Mouse (Mus musculus): Measurements from ENCODE around the gene Antxr1. TPM values are rescaled to one million over a fixed set of nuclear protein-coding genes. Genes with fewer than 3 reads are reported as not detected.
A peak's percentile ranks its signal among the peaks of the same experiment; 100 is the strongest.
"Not testable (repeated sequence)": the region's sequence is repeated elsewhere in the genome, so short reads cannot be mapped to it uniquely, and the experiment has no call there.

The Antxr1 gene
- polyA plus RNA-seq, 1 experiment from 2014 or later, result 3.8 TPM

GRCm38 (mm10) chr6:87103314-87103713 is 232.3 kb downstream of the Antxr1 start:
- no peak for ATAC-seq (replicated peaks; ENCODE audit: extremely low read depth, insufficient read depth, low FRiP score)
- Histone ChIP-seq H3K27me3 (ENCODE audit: control insufficient read depth, insufficient read depth, low read length) (no peaks in the 10 kb centered on the region), H3K9ac (ENCODE audit: low read length) (no peak overlapping the region), H3K9me3 (replicated peaks; ENCODE audit: control insufficient read depth, low read length) (no peaks in the 10 kb centered on the region), H3K4me3 (ENCODE audit: low read length) (no peak overlapping the region), H3K36me3 (ENCODE audit: control insufficient read depth, insufficient read depth) (no peaks in the 10 kb centered on the region), H3K27ac (ENCODE audit: low read length) (no peak overlapping the region), H3K4me1 (ENCODE audit: control insufficient read depth, insufficient read depth, low read length) (peaks cover 20% of the 10 kb centered on the region), H3K4me2 (ENCODE audit: low read depth, low read length) (no peak overlapping the region)
- WGBS, result 93% methylated on average over 1 of the region's 1 CpGs

- Histone ChIP-seq H3K9me3 (replicated peaks; ENCODE audit: control insufficient read depth, low read length) (no peaks in the 10 kb centered on the region), H3K36me3 (ENCODE audit: control insufficient read depth, insufficient read depth) (no peaks in the 10 kb centered on the region), H3K4me1 (ENCODE audit: control insufficient read depth, insufficient read depth, low read length) (peaks cover 20% of the 10 kb centered on the region), H3K27me3 (ENCODE audit: control insufficient read depth, insufficient read depth, low read length) (no peaks in the 10 kb centered on the region), H3K4me3 (ENCODE audit: low read length) (no peak overlapping the region), H3K4me2 (ENCODE audit: low read depth, low read length) (no peak overlapping the region), H3K27ac (ENCODE audit: low read length) (peak overlapping the region; percentile 67), H3K9ac (ENCODE audit: low read length) (peak overlapping the region; percentile 34)
- 21% methylated on average over 7 of the region's 7 CpGs for WGBS
- peak; percentile 38; the same call in 1 of the 2 replicates for ATAC-seq (replicated peaks; ENCODE audit: extremely low read depth, insufficient read depth, low FRiP score)
These were observed 233.2 kb downstream of the Antxr1 start for GRCm38 (mm10) chr6:87102421-87102911.

GRCm38 (mm10) chr6:87101955-87102353 is 233.7 kb downstream of the Antxr1 start:
- no peak overlapping the region for H3K4me3 ChIP-seq (ENCODE audit: low read length)
- H3K36me3 ChIP-seq (ENCODE audit: control insufficient read depth, insufficient read depth), result no peaks in the 10 kb centered on the region
- H3K4me2 ChIP-seq (ENCODE audit: low read depth, low read length), result no peak overlapping the region
- no peaks in the 10 kb centered on the region for H3K9me3 ChIP-seq (replicated peaks; ENCODE audit: control insufficient read depth, low read length)
- no peaks in the 10 kb centered on the region for H3K27me3 ChIP-seq (ENCODE audit: control insufficient read depth, insufficient read depth, low read length)
- H3K4me1 ChIP-seq (ENCODE audit: control insufficient read depth, insufficient read depth, low read length), result peaks cover 20% of the 10 kb centered on the region
- WGBS, result 12% methylated on average over 4 of the region's 4 CpGs
- ATAC-seq (replicated peaks; ENCODE audit: extremely low read depth, insufficient read depth, low FRiP score), result peak; percentile 49
- H3K9ac ChIP-seq (ENCODE audit: low read length), result peak overlapping the region; percentile 34
- H3K27ac ChIP-seq (ENCODE audit: low read length), result peak overlapping the region; percentile 67

- Histone ChIP-seq H3K27me3 (ENCODE audit: control insufficient read depth, insufficient read depth, low read length) (no peaks in the 10 kb centered on the region), H3K9ac (ENCODE audit: low read length) (no peak overlapping the region), H3K4me2 (ENCODE audit: low read depth, low read length) (peak overlapping the region; percentile 56), H3K27ac (ENCODE audit: low read length) (no peak overlapping the region), H3K36me3 (ENCODE audit: control insufficient read depth, insufficient read depth) (no peaks in the 10 kb centered on the region), H3K4me3 (ENCODE audit: low read length) (peak overlapping the region; percentile 18), H3K9me3 (replicated peaks; ENCODE audit: control insufficient read depth, low read length) (no peaks in the 10 kb centered on the region), H3K4me1 (ENCODE audit: control insufficient read depth, insufficient read depth, low read length) (peaks cover 20% of the 10 kb centered on the region)
- WGBS, result 9% methylated on average over 12 of the region's 12 CpGs
- ATAC-seq (replicated peaks; ENCODE audit: extremely low read depth, insufficient read depth, low FRiP score), result 0 out of 2 replicates have a peak, but pooled peaks have one; percentile 35
These were observed 234.2 kb downstream of the Antxr1 start for GRCm38 (mm10) chr6:87101281-87101954.

GRCm38 (mm10) chr6:87100297-87101020 is 235.2 kb downstream of the Antxr1 start:
- Histone ChIP-seq H3K27ac (ENCODE audit: low read length) (peak overlapping the region; percentile 68; the same call in 1 of the 2 replicates), H3K4me1 (ENCODE audit: control insufficient read depth, insufficient read depth, low read length) (peaks cover 20% of the 10 kb centered on the region), H3K4me3 (ENCODE audit: low read length) (no peak overlapping the region), H3K4me2 (ENCODE audit: low read depth, low read length) (no peak overlapping the region), H3K9me3 (replicated peaks; ENCODE audit: control insufficient read depth, low read length) (no peaks in the 10 kb centered on the region), H3K36me3 (ENCODE audit: control insufficient read depth, insufficient read depth) (no peaks in the 10 kb centered on the region), H3K27me3 (ENCODE audit: control insufficient read depth, insufficient read depth, low read length) (no peaks in the 10 kb centered on the region), H3K9ac (ENCODE audit: low read length) (peak overlapping the region; percentile 36; the same call in 1 of the 2 replicates)
- WGBS, result 83% methylated on average over 9 of the region's 9 CpGs
- no peak for ATAC-seq (replicated peaks; ENCODE audit: extremely low read depth, insufficient read depth, low FRiP score)

- Histone ChIP-seq H3K27ac (ENCODE audit: low read length) (peak overlapping the region; percentile 68; the same call in 1 of the 2 replicates), H3K4me1 (ENCODE audit: control insufficient read depth, insufficient read depth, low read length) (peaks cover 20% of the 10 kb centered on the region), H3K9ac (ENCODE audit: low read length) (peak overlapping the region; percentile 36; the same call in 1 of the 2 replicates), H3K36me3 (ENCODE audit: control insufficient read depth, insufficient read depth) (no peaks in the 10 kb centered on the region), H3K9me3 (replicated peaks; ENCODE audit: control insufficient read depth, low read length) (no peaks in the 10 kb centered on the region), H3K27me3 (ENCODE audit: control insufficient read depth, insufficient read depth, low read length) (no peaks in the 10 kb centered on the region), H3K4me3 (ENCODE audit: low read length) (no peak overlapping the region), H3K4me2 (ENCODE audit: low read depth, low read length) (no peak overlapping the region)
- 38% methylated on average over 7 of the region's 7 CpGs for WGBS
- no peak for ATAC-seq (replicated peaks; ENCODE audit: extremely low read depth, insufficient read depth, low FRiP score)
These were observed 235.8 kb downstream of the Antxr1 start for GRCm38 (mm10) chr6:87099671-87100296.

- Histone ChIP-seq H3K4me2 (ENCODE audit: low read depth, low read length) (no peak overlapping the region), H3K36me3 (ENCODE audit: control insufficient read depth, insufficient read depth) (no peaks in the 10 kb centered on the region), H3K9me3 (replicated peaks; ENCODE audit: control insufficient read depth, low read length) (no peaks in the 10 kb centered on the region), H3K4me3 (ENCODE audit: low read length) (no peak overlapping the region), H3K27ac (ENCODE audit: low read length) (peak overlapping the region; percentile 44; the same call in 1 of the 2 replicates), H3K9ac (ENCODE audit: low read length) (no peak overlapping the region), H3K27me3 (ENCODE audit: control insufficient read depth, insufficient read depth, low read length) (no peaks in the 10 kb centered on the region), H3K4me1 (ENCODE audit: control insufficient read depth, insufficient read depth, low read length) (peaks cover 20% of the 10 kb centered on the region)
- ATAC-seq (replicated peaks; ENCODE audit: extremely low read depth, insufficient read depth, low FRiP score), result no peak
- WGBS, result 37% methylated on average over 3 of the region's 3 CpGs
These were observed 236.4 kb downstream of the Antxr1 start for GRCm38 (mm10) chr6:87099261-87099660.

- not testable (repeated sequence) for H3K27ac ChIP-seq (ENCODE audit: low read length); H3K9me3 ChIP-seq (replicated peaks; ENCODE audit: control insufficient read depth, low read length); H3K4me1 ChIP-seq (ENCODE audit: control insufficient read depth, insufficient read depth, low read length); H3K4me2 ChIP-seq (ENCODE audit: low read depth, low read length); ATAC-seq (replicated peaks; ENCODE audit: extremely low read depth, insufficient read depth, low FRiP score); H3K4me3 ChIP-seq (ENCODE audit: low read length); H3K27me3 ChIP-seq (ENCODE audit: control insufficient read depth, insufficient read depth, low read length); H3K9ac ChIP-seq (ENCODE audit: low read length)
- peaks cover 13% of the 10 kb centered on the region; the same call in 1 of the 2 replicates for H3K36me3 ChIP-seq (ENCODE audit: control insufficient read depth, insufficient read depth)
- WGBS, result 78% methylated on average over 8 of the region's 8 CpGs
These were observed 242.0 kb downstream of the Antxr1 start for GRCm38 (mm10) chr6:87093631-87094030.
